Mouse (Mus musculus): ENCODE measurements around the gene Ets1.

- no peak for TF ChIP-seq CTCF (IDR thresholded peaks at IDR 0.05; ENCODE audit: low read depth, low read length)
- no peak for TF ChIP-seq POLR2A (IDR thresholded peaks at IDR 0.05; ENCODE audit: insufficient read depth, low read length)
These were observed 18.6 kb upstream of the Ets1 start for GRCm38 (mm10) chr9:32617430-32617768.

All from ES-Bruce4 (cell line).